Mouse (Mus musculus) cortical plate, adult 2 months (tissue): ENCODE measurements around the gene Man1c1.

Experiments
- CTCF ChIP-seq: fragments of 200-500 bp; IDR thresholded peaks from 2 replicates; pipeline ENCODE4 v1.5.1; 2011; ENCODE audit warnings: mild to moderate bottlenecking, control low read depth, low read length; ENCODE audit not compliant: insufficient read depth; ENCODE audit errors: extremely low read depth
- POLR2A ChIP-seq: fragments of 200-500 bp; IDR thresholded peaks from 2 replicates; pipeline ENCODE4 v1.6.1; 2011; ENCODE audit warnings: mild to moderate bottlenecking, low read length, control low read depth; ENCODE audit not compliant: insufficient read depth; ENCODE audit errors: extremely low read depth

GRCm38 (mm10) chr4:134543261-134543660, 160.8 kb downstream of the Man1c1 start:
- TF ChIP-seq POLR2A (no peak), CTCF (peak; percentile 92)
